Mouse (Mus musculus): ENCODE results near the gene Gna15. TPM values are rescaled to one million over a fixed set of nuclear protein-coding genes. Genes with fewer than 3 reads are reported as not detected.

Gna15 gene
- polyA plus RNA-seq, 1 experiment from 2014 or later: 4.4 TPM

- Histone ChIP-seq H3K4me3 (ENCODE audit: low read depth, low read length) (no peak within 1 kb of the TSS), H3K4me1 (ENCODE audit: insufficient read depth) (no peaks in the 10 kb centered on the region), H3K4me2 (ENCODE audit: low read depth, low read length) (no peak within 1 kb of the TSS), H3K9ac (replicated peaks) (no peak within 1 kb of the TSS), H3K9me3 (ENCODE audit: low read length) (no peaks in the 10 kb centered on the region), H3K36me3 (replicated peaks; ENCODE audit: insufficient read depth, low read length) (no peaks in the 10 kb centered on the region), H3K27me3 (ENCODE audit: insufficient read depth, low read length) (peaks cover 76% of the 10 kb centered on the region), H3K27ac (ENCODE audit: low read depth) (no peak within 1 kb of the TSS)
- TF ChIP-seq EP300 (IDR thresholded peaks at IDR 0.05; ENCODE audit: low read depth): no peak
- no peak for TF ChIP-seq CTCF (IDR thresholded peaks at IDR 0.05; ENCODE audit: low read depth)
- WGBS (ENCODE audit: insufficient replicate concordance): 62% methylated on average over 28 of the region's 28 CpGs
- DNase-seq (no peak), ATAC-seq (no peak)
Measured at GRCm38 (mm10) chr10:81455181-81455895, 68.7 kb downstream of the Gna15 start, which contains the start of gene Nfic. TSS of gene Nfic (minus strand) at chr10:81455635.

- no peak for TF ChIP-seq EP300 (IDR thresholded peaks at IDR 0.05; ENCODE audit: low read depth)
- no peak for TF ChIP-seq CTCF (IDR thresholded peaks at IDR 0.05; ENCODE audit: low read depth)
- no peaks in the 10 kb centered on the region for H3K4me1 ChIP-seq (ENCODE audit: insufficient read depth)
- H3K4me3 ChIP-seq (ENCODE audit: low read depth, low read length): no peak overlapping the region
- ATAC-seq (no peak), DNase-seq (no peak)
- H3K36me3 ChIP-seq (replicated peaks; ENCODE audit: insufficient read depth, low read length): no peaks in the 10 kb centered on the region
- H3K27ac ChIP-seq (ENCODE audit: low read depth): no peak overlapping the region
- no peaks in the 10 kb centered on the region for H3K9me3 ChIP-seq (ENCODE audit: low read length)
- no peak overlapping the region for H3K4me2 ChIP-seq (ENCODE audit: low read depth, low read length)
- no peak overlapping the region for H3K9ac ChIP-seq (replicated peaks)
- 48% methylated on average over 2 of the region's 2 CpGs for WGBS (ENCODE audit: insufficient replicate concordance)
- H3K27me3 ChIP-seq (ENCODE audit: insufficient read depth, low read length): peaks cover 65% of the 10 kb centered on the region
Measured at GRCm38 (mm10) chr10:81454106-81454505, 69.9 kb downstream of the Gna15 start.

- no peak overlapping the region for H3K27ac ChIP-seq (ENCODE audit: low read depth)
- H3K9me3 ChIP-seq (ENCODE audit: low read length): no peaks in the 10 kb centered on the region
- H3K36me3 ChIP-seq (replicated peaks; ENCODE audit: insufficient read depth, low read length): no peaks in the 10 kb centered on the region
- H3K4me1 ChIP-seq (ENCODE audit: insufficient read depth): no peaks in the 10 kb centered on the region
- no peak overlapping the region for H3K4me3 ChIP-seq (ENCODE audit: low read depth, low read length)
- peaks cover 60% of the 10 kb centered on the region for H3K27me3 ChIP-seq (ENCODE audit: insufficient read depth, low read length)
- peak; percentile 14 for DNase-seq
- no peak overlapping the region for H3K9ac ChIP-seq (replicated peaks)
- WGBS (ENCODE audit: insufficient replicate concordance): 2% methylated on average over 14 of the region's 14 CpGs
- TF ChIP-seq CTCF (IDR thresholded peaks at IDR 0.05; ENCODE audit: low read depth) (no peak), EP300 (IDR thresholded peaks at IDR 0.05; ENCODE audit: low read depth) (no peak)
- no peak overlapping the region for H3K4me2 ChIP-seq (ENCODE audit: low read depth, low read length)
- ATAC-seq: no peak
Measured at GRCm38 (mm10) chr10:81452947-81453288, 71.1 kb downstream of the Gna15 start.

Small RNA genes within 50 kb of the gene (microRNA-seq; reads per million reads assigned to microRNA genes)
- gene Gm25595: not detected

Other genes with a start within 250 kb of the Gna15 start
- gene Tjp3, start 232.6 kb downstream of the Gna15 start, polyA plus RNA-seq (2015; fragmentation: Nextera tagmentation; extraction: Ambion mirVana): 1.7 and 1.8 TPM in 2 replicates
- gene Pip5k1c, start 231.3 kb downstream of the Gna15 start, polyA plus RNA-seq (2015; fragmentation: Nextera tagmentation; extraction: Ambion mirVana): 8.8 and 9.7 TPM in 2 replicates
- gene Cactin, start 203.1 kb downstream of the Gna15 start, polyA plus RNA-seq (2015; fragmentation: Nextera tagmentation; extraction: Ambion mirVana): 12.4 and 12.9 TPM in 2 replicates
- 5.2 and 5.4 TPM in 2 replicates for gene Tbxa2r, start 195.5 kb downstream of the Gna15 start, polyA plus RNA-seq (2015; fragmentation: Nextera tagmentation; extraction: Ambion mirVana)
- gene Gipc3, start 181.0 kb downstream of the Gna15 start, polyA plus RNA-seq (2015; fragmentation: Nextera tagmentation; extraction: Ambion mirVana): 0.02 and 0.08 TPM in 2 replicates
- gene Hmg20b, start 173.7 kb downstream of the Gna15 start, polyA plus RNA-seq (2015; fragmentation: Nextera tagmentation; extraction: Ambion mirVana): 26.4 and 27.1 TPM in 2 replicates
- gene Mfsd12, start 166.7 kb downstream of the Gna15 start, polyA plus RNA-seq (2015; fragmentation: Nextera tagmentation; extraction: Ambion mirVana): 6.8 and 7.9 TPM in 2 replicates
- gene 4930404N11Rik, start 158.4 kb downstream of the Gna15 start, polyA plus RNA-seq (2015; fragmentation: Nextera tagmentation; extraction: Ambion mirVana): 0.71 and 0.94 TPM in 2 replicates
- 69.7 and 74.6 TPM in 2 replicates for gene Fzr1, start 145.7 kb downstream of the Gna15 start, polyA plus RNA-seq (2015; fragmentation: Nextera tagmentation; extraction: Ambion mirVana)
- gene Dohh, start 139.8 kb downstream of the Gna15 start, polyA plus RNA-seq (2015; fragmentation: Nextera tagmentation; extraction: Ambion mirVana): 39.3 and 42.1 TPM in 2 replicates
- 0.40 and 0.70 TPM in 2 replicates for gene Gm48551, start 139.8 kb downstream of the Gna15 start, polyA plus RNA-seq (2015; fragmentation: Nextera tagmentation; extraction: Ambion mirVana)
- gene Gm48552, start 135.2 kb downstream of the Gna15 start, polyA plus RNA-seq (2015; fragmentation: Nextera tagmentation; extraction: Ambion mirVana): not detected in 2 replicates
- gene Smim24, start 131.2 kb downstream of the Gna15 start, polyA plus RNA-seq (2015; fragmentation: Nextera tagmentation; extraction: Ambion mirVana): 1.7 and 2.0 TPM in 2 replicates
- 19.6 and 21.1 TPM in 2 replicates for gene Nfic, start 68.6 kb downstream of the Gna15 start, polyA plus RNA-seq (2015; fragmentation: Nextera tagmentation; extraction: Ambion mirVana)
- not detected in 2 replicates for gene Celf5, start 41.5 kb downstream of the Gna15 start, polyA plus RNA-seq (2015; fragmentation: Nextera tagmentation; extraction: Ambion mirVana)
- gene Ncln, start 27.8 kb downstream of the Gna15 start, polyA plus RNA-seq (2015; fragmentation: Nextera tagmentation; extraction: Ambion mirVana): 29.2 and 30.6 TPM in 2 replicates
- 6.3 and 7.4 TPM in 2 replicates for gene S1pr4, start 24.1 kb downstream of the Gna15 start, polyA plus RNA-seq (2015; fragmentation: Nextera tagmentation; extraction: Ambion mirVana)
- 18.3 and 19.2 TPM in 2 replicates for gene Gna11, start 21.0 kb upstream of the Gna15 start, polyA plus RNA-seq (2015; fragmentation: Nextera tagmentation; extraction: Ambion mirVana)
- gene Aes, start 35.3 kb upstream of the Gna15 start, polyA plus RNA-seq (2015; fragmentation: Nextera tagmentation; extraction: Ambion mirVana): 256 and 266 TPM in 2 replicates
- gene Tle2, start 50.3 kb upstream of the Gna15 start, polyA plus RNA-seq (2015; fragmentation: Nextera tagmentation; extraction: Ambion mirVana): 1.2 and 2.2 TPM in 2 replicates
- 2.9 and 3.0 TPM in 2 replicates for gene Tle6, start 76.8 kb upstream of the Gna15 start, polyA plus RNA-seq (2015; fragmentation: Nextera tagmentation; extraction: Ambion mirVana)
- 0.13 TPM in 2 replicates for gene BC025920, start 82.0 kb upstream of the Gna15 start, polyA plus RNA-seq (2015; fragmentation: Nextera tagmentation; extraction: Ambion mirVana)
- 4.5 and 6.1 TPM in 2 replicates for gene Sirt6, start 103.6 kb upstream of the Gna15 start, polyA plus RNA-seq (2015; fragmentation: Nextera tagmentation; extraction: Ambion mirVana)
- gene Ankrd24, start 104.3 kb upstream of the Gna15 start, polyA plus RNA-seq (2015; fragmentation: Nextera tagmentation; extraction: Ambion mirVana): 1.8 and 2.1 TPM in 2 replicates
- 1.1 and 1.2 TPM in 2 replicates for gene Gm10778, start 124.8 kb upstream of the Gna15 start, polyA plus RNA-seq (2015; fragmentation: Nextera tagmentation; extraction: Ambion mirVana)
- 3.1 and 4.5 TPM in 2 replicates for gene Zfp433, start 180.6 kb upstream of the Gna15 start, polyA plus RNA-seq (2015; fragmentation: Nextera tagmentation; extraction: Ambion mirVana)
- gene Gm3055, start 246.9 kb upstream of the Gna15 start, polyA plus RNA-seq (2015; fragmentation: Nextera tagmentation; extraction: Ambion mirVana): 0.51 and 0.54 TPM in 2 replicates

Measured in liver, postnatal 0 days (tissue).